Mouse (Mus musculus) monocyte, adult 5-6 weeks (primary cell): ENCODE results near the gene Ahdc1. TPM values are rescaled to one million over a fixed set of nuclear protein-coding genes. Genes with fewer than 3 reads are reported as not detected.
A peak's percentile ranks its signal among the peaks of the same experiment; 100 is the strongest.
"Not testable (repeated sequence)": the region's sequence is repeated elsewhere in the genome, so short reads cannot be mapped to it uniquely, and the experiment has no call there.

Source experiments
- ATAC-seq: fragments of 153-309, 156-312 bp; replicated peaks from 2 replicates; pipeline ENCODE4 v1.8.0; 2017; ENCODE audit warnings: mild to moderate bottlenecking; ENCODE audit not compliant: low TSS enrichment, insufficient number of reproducible peaks, severe bottlenecking, poor library complexity, low FRiP score
- total RNA-seq: library from RNA; stranded (forward); fragments of 200-1000, 200-491, 200-594 nt; gene quantifications from 3 replicates; pipeline ENCODE4 v1.2.3, GENCODE M21; 2017

Ahdc1 gene
- total RNA-seq, 1 experiment from 2014 or later: 3.3 TPM

DNA sequence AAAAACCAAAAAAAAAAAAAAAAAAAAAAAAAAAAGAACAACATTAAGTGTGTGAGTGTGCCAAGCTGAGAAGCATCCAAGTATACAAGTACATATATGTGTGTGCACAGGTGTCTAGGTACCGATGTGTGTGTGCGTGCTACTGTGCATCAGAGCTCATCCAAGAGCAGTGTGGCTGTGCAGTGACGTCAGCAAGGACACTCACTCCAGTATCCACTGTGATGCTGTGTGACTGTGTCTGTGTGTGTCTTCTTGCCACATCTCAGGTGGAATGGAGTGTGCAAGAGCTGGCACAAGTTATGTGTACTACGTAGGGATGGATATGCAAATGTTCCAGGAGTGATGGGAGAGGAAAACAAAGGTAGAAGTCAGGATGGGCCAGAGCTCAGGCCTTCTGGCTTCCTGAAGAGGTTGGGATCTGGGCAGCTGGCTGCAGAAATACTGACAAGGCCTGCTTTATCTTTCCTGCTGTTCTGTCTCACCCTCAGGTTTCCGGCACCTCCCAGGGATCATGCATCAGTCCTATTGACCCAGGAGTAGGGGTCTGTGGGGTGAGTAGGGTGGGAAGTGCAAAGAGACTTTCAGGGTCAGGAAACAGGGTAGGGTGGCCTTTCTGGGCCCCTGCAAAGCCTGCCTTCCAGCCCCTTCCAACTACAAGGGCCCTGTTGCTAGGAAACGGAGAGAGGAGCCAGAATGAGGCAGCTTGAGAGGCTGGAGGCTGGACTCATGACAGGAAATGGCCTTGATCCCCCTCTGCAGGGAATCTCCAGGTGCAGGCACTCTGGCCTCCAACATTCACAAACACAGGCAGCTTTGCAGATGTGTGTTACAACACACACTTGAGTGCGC, 27.2 kb upstream of the Ahdc1 start:
- no peak for ATAC-seq

DNA sequence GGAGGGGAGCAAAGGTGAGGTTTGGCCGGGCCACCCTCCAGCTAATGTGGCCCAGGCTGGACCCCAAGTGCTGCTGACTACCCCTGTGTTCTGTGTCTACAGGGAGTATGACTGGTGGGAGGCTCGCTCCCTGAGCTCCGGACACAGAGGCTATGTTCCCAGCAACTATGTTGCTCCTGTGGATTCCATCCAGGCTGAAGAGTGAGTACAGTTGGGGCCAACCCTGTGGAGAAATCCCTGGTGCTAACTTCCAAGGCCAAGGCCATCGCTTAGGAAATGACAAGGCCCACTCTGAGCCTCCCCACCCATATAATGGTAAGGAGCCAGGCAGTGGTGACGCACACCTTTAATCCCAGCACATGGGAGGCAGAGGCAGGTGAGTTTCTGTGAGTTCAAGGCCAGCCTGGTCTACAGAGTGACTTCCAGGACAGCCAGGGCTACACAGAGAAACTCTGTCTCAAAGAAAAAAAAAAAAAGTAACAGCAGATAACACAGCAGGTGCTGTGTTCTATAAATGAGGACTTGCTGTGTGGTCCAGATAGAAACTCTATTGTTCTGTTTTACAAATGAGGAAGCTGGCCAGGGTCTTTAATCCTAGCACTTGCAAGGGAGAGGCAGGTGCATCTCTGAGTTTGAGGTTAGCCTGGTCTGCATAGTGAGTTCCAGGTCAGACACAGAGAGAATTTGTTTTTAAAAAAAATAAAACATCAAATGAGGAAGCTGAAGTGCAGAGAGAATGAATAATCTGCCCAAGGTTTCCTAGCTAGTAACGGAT, 22.3 kb upstream of the Ahdc1 start:
- no peak for ATAC-seq

DNA sequence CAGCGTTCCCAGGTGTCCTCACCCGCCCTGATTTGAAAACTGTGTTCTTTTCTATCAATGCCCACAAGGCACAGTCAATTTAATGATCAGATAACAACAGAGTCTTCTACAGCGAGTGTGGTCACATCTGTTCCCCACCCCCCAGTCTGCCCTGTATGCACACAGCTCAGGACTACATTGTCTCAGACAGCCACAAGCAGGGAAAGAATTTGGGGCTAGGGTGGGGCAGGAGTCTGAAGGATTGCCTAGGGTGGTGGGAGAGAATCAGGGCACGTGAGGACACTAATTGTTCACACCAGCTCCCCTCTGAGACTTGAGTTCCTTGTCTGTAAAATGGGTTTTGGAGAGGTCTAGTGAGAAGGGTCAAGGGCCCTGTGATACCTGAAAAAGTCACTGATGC, 17.5 kb upstream of the Ahdc1 start:
- no peak for ATAC-seq

DNA sequence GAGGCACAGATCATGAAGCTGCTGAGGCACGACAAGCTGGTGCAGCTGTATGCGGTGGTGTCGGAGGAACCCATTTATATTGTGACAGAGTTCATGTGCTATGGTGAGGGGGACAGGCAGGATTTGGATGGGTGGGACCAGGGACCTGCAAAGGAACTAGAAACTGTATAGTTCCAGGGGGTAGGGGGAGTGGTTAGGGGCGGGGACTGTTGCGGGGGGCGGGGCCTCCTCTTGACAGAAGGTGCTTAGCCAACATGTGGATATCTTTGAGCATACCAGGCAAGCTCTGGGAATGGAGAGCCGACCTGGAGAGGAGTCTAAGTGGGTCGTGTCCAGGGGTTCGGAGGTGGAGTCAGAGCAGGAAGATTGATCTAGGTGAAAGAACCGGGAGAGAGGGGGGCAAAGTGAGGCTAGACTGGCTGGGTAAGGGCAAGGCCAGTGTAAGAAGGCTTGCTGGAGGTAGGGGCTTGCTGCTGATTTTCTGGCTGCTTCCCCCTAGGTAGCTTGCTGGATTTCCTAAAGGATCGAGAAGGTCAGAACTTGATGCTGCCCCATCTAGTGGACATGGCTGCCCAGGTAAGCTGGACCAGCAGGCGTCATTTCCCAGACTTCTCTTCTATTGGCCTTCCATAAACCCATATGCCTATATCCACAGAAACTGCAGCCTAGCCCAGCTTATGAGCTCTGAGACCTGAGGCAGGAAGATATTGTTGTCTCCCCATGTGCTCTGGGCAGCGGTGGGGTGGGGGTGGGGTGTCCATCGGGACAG, 13.4 kb upstream of the Ahdc1 start:
- no peak for ATAC-seq

DNA sequence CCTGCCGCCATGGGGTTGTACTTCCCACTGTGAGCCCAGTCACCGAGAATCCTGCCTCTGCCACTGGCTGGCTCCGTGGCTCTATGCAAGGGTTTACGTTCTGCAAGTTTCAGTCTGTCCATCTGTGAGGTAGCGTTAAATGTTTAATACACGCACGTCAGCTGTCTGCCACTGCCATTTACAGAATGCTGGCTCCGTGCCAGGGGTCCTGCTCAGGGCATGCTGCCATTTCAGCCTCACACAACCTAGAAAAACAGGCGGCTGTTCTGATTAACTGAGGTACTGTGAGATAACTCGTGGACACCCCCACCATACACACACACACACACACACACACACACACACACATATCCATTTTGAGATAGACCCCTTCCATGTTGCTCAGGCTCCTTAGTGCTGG, 8.2 kb upstream of the Ahdc1 start:
- ATAC-seq: no peak

DNA sequence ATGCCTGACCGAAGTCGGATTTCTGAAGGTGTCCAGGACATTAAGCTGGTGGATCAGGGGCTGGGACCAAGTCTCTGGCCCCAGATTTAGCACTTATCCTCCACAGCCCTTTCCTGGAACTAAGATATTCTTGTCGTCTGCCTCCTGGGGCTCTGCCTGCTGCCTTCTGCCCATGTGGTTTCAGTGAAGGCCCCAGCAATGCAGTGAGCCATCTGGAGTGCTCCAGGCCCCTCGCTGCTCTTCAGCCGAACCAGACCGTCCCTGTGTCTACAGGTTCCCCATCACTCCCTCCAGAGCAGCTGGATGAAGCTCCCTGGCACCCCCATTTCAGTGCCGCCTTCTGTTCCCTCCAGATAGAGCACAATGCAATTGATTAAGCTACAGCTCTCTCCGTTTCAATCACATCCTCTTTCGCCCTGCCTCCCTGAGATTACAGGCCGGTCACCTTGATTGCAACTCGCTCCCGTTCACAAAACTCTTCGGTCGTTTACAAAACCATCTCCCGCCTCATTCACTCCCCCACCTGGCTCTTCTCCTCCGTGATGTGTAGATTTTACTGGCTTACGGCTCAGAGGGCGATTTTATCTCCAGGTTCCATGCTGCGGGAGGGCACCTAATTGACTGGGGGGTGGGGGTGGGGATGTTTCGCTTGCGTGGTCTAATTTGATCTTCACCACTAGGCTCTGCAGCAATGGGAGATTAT, 7.6 kb upstream of the Ahdc1 start:
- ATAC-seq: no peak

DNA sequence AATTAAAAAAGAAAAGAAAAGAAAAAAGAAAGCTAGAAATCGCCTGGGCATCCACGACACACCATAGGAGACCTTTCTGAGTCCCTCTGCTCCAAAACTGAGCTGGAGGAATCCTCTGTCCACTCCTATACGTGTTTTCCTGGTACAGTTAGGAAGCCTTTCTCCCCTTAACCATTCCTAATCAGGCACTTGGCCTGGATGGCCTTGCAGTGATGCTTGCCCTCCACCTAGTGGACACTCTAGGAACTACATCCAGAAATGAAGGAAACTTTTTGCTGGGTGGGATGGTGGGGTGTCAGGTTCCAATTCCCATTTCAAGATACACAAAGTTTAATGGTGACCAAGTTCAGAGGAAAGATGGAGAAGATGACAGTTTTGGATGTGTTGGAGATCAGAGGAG, 5.8 kb upstream of the Ahdc1 start:
- peak; percentile 38 for ATAC-seq

DNA sequence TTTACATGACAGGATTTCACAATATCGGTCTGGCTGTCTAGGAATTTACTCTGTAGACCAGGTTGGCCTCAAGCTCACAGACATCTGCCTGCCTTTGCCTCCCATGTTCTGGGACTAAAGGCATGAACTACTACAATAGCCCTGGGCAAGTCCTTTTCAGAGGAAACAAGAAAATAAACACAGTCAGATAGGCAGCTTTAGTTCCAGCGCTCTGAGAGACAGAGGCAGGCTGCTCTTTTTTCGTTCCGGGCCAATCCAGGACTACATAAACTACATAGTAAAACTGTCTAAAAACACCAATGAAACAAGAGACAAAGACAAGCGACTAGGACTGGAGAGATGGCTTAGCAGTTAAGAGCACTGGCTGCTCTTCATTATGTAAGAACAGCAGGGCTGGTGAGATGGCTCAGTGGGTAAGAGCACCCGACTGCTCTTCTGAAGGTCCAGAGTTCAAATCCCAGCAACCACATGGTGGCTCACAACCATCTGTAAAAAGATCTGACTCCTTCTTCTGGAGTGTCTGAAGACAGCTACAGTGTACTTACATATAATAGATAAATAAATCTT, 5.1 kb upstream of the Ahdc1 start:
- not testable (repeated sequence) for ATAC-seq

DNA sequence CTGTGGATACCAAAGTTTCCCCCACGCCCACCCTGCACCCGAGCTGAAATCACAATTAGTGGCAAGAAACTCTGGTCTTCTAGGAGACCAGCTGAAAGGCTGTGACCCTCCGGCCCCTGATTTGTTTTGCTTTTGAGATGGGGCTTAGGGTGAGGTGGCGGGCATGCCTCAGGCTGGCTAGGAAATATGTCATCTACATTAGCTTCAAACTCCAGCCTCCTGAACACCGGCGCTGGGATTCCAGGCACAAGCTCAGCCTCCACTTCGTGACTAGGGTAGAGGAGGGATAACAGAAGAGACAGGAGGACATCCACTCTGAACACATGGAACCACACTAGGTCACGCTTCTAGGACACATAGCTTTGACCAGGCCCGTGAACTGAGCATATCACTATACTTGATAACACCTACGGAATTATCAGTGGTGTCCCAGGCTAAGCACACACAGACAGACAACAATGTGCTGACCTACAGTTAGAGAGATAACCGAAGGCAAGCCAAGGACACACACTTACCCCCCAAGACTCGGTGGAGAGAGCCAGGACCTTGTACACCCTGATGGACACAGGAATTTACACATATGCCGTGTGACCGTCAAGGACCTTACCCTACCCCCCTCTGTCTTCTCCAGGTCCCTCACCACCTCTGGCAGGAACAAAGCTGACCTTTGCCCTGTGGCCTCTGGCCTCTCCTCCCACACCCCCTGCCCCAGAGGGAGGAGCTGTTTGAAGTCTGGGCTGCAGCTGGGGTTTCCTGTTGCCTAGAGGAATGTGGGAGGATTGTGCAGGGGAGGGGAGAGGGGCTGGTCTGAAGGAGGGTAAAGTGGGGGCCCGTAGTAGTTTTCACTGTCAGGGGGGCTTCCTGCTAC, 3.3 kb upstream of the Ahdc1 start:
- no peak for ATAC-seq

DNA sequence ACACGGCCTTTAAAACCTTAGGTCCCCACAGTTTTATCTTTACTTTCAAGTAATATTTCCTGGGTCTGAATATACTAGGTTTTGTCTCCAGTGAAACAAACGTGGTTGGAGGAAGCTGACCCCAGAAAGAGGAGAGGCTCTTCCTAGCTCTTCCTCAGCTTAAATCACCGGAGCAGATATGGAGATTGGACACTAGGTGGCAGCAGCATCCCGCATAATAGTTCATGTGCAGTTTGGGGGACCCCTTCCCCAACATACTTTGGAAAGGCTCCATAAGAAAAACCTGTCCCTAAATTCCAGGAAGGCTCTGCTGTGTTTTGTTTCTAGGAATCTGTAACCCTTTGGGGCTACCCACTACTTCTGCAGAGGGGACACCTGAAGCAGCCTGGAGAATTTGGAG, 1.9 kb upstream of the Ahdc1 start:
- no peak for ATAC-seq

DNA sequence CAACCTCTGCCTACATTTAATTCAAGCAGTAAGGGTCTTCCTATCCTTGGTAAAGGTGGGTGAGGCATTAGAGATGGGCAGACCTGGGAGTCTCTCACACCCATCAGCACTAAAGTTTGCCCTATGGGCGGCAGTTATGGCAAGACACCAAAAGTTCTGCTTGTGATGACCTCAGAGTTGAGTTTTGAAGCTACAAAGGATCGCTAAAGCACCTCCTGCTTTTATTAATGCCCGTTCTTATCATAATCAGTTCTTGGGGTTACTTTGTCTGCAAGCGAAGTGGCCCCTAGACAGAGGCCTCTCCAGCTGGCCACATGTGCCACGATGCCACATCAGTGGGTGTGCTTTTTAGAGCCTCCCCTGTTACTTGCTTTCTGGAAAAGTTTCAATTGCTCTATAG, 1.4 kb upstream of the Ahdc1 start:
- ATAC-seq: no peak

DNA sequence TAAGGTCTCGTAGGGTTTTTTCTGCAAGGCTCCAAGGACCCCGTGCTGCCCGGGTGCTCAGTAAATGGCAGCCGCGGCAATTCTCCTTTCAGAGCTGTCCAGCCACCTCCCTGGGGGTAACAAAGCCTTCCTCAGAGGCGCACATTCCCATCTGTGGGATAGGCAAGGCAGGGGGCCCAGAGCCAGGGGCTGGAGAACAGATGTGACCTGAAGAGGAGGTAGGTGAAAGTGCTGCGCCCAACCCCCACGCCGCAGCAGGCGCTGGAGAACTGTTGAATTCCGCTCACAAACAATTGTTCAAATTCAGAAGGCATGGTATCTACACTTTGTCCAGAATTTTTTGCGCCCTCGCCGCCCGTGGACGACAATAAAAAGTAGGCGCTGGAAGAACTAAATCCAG, 449 bp upstream of the Ahdc1 start:
- ATAC-seq: no peak

DNA sequence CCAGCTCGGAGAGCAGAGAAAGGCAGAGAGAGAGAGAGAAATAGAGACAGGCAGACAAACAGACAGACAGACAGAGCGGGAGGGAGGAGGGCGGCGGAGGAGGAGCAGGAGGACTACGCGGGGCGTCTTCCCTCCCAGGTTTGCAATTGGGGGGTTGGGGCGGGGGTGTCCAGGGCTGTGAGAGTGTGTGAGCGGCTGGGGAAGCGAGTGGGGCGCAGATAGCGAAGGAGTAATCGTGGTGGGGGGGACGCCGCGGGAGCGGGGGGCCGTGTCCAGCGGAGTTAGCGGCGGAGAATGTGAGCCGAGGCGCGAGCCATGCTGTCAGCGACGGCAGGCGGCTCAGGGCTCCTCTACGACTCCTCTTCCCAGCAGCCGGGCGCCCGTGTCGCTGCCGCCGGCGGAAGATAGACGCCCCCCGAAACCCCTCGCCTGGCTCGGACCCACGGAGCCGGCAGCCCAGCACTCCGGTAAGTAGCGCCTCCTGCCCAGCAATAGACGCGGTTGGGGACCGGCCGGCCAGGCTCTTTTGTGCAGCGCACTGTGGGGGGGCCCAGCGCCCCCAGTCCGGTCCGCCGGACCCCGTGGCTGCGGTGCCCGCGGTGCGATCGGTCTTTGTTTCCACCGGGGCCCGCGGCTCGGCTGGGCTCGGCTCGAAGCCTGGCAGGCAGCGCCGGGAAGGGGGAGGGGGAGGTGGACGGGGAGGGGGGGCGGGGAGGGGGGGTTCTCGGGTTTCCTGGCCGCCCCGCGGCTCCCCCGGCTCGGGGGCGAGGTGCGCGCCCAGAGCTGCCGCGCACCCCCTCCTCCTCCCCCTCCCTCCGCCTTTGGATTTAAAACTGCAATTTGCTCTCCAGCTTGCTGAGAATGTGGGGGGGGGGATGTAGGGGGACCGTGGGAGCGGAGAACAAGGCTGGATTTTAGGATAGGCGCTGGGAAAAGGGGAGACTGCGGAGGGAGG, 1.0 kb downstream of the Ahdc1 start:
- ATAC-seq: 0 out of 2 replicates have a peak, but pooled peaks have one; percentile 1

DNA sequence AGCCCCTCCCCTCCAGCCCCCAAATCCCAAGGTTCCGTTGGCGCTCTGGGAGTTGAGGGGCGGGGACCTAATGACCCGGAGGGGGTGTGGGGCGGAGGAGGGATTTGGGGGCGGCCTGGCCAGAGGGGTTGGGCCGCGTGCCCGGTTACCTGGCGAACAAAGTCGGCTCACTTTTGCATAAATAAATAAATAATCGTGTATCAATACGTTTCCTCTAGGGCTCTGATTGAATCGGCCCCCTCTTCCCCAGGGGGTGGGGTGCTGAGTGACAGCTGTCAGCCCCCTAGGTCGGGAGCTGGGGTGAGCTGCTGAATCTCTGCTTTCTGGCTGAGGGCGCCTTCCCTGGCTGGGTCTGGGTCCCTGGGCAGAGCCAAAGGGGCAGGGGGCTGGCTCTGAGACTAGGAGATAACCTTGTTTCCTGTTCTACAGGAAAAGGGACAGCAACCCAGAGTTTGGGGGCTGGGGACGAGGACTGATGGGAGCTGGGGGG, 1.8 kb downstream of the Ahdc1 start:
- ATAC-seq: no peak

DNA sequence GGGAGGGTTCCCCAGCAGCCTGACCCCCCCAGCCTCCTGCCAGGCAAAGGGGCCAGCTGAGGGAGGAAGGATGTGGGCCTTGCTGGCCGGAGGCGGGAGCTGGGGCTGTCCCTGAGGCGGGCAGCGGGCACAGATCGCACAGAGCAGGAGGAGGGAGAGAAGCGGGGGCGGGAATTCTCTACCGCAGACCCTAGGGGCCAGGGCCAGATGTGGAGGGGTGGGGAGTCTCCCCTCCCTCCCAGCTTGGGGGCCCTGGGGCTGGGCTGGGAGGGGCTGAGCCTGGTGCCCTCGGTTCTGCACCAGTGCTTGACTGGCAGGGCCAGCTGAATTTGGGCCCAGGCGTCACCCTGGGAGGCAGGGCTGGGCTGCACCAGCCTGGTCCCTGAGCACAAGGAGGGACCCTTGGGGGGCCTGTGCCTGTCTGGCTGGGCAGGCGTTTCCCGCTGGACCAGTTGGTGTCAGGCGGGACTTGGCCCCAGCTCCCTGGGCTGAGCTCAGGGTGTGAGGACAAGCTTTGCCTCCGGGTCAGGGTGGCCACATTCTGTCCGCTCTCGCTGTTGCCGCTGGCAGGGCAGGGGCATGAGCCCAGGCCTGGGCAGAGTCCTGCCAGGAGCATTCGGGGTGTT, 2.3 kb downstream of the Ahdc1 start:
- ATAC-seq: no peak

DNA sequence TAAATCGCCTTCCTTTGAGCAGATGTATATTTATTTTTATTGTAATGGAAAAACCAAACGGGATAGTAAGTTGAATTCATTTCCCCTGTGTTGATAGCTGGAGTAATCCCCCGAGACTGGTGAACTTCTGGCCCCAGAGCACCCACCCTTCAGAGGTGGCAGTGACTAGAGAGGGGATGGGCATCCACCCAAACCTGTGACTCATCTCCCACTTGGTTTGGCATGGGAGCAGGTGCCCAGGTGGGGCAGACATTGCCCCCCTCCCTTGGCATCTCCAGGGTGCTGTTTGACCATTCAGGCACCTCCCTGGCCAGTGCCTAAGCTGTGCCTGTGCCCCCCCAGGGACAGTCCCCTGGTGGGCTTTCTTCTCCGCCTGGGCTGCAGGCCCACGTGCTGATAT, 3.0 kb downstream of the Ahdc1 start:
- ATAC-seq: no peak
